Mouse (Mus musculus) heart, embryonic 11.5 days (tissue): ENCODE measurements around the gene Ldb1. TPM values are rescaled to one million over a fixed set of nuclear protein-coding genes. Genes with fewer than 3 reads are reported as not detected.

Source experiments
- ATAC-seq: fragments of 200-750 bp; cut with Nextera tagmentation; replicated peaks from 2 replicates; pipeline ENCODE4 v1.8.0; 2017; ENCODE audit warnings: moderate library complexity; ENCODE audit not compliant: insufficient number of reproducible peaks, low FRiP score, low TSS enrichment
- H3K27ac ChIP-seq: fragments of 300-500 bp; sonication (generic); 2 replicates; pipeline ENCODE4 v1.5.1; 2014; ENCODE audit warnings: mild to moderate bottlenecking, low read depth, low read length
- H3K27me3 ChIP-seq: fragments of 300-500 bp; sonication (generic); 2 replicates; pipeline ENCODE4 v1.6.1; 2014; ENCODE audit warnings: mild to moderate bottlenecking, low read length, mixed read lengths; ENCODE audit not compliant: control insufficient read depth, insufficient read depth
- H3K36me3 ChIP-seq: fragments of 300-500 bp; sonication (generic); 2 replicates; pipeline ENCODE4 v1.6.1; 2014; ENCODE audit warnings: mild to moderate bottlenecking, low read length, moderate library complexity, mixed read lengths; ENCODE audit not compliant: control insufficient read depth, insufficient read depth
- H3K4me1 ChIP-seq: fragments of 300-500 bp; sonication (generic); 2 replicates; pipeline ENCODE4 v1.6.1; 2014; ENCODE audit warnings: low read length; ENCODE audit not compliant: control insufficient read depth, insufficient read depth
- H3K4me2 ChIP-seq: fragments of 300-500 bp; sonication (generic); 2 replicates; pipeline ENCODE4 v1.6.1; 2014; ENCODE audit warnings: mild to moderate bottlenecking, moderate library complexity
- H3K4me3 ChIP-seq: fragments of 300-500 bp; sonication (generic); 2 replicates; pipeline ENCODE4 v1.5.1; 2014; ENCODE audit warnings: low read depth, low read length
- H3K9ac ChIP-seq: fragments of 300-500 bp; sonication (generic); 2 replicates; pipeline ENCODE4 v1.6.1; 2014; ENCODE audit warnings: mild to moderate bottlenecking, low read depth, low read length, moderate library complexity
- H3K9me3 ChIP-seq: fragments of 300-500 bp; sonication (generic); replicated peaks from 2 replicates; pipeline ENCODE4 v1.6.1; 2016; ENCODE audit warnings: low read length; ENCODE audit not compliant: control insufficient read depth
- WGBS: fragments of 180-500 bp; shearing (Covaris S2); extraction: QIAGEN DNeasy Blood & Tissue Kit; methylation state at CpG from one replicate; pipeline ENCODE4 v1.1.7; 2014; ENCODE audit not compliant: insufficient replicate concordance; 5-methylcytosine and 5-hydroxymethylcytosine counted together
- polyA plus RNA-seq: library from polyadenylated mRNA; unstranded; fragments of >200 nt; fragmentation: Nextera tagmentation; extraction: Ambion mirVana; gene quantifications from 2 replicates; pipeline ENCODE4 v1.2.1, GENCODE M21; 2014

Gene Ldb1
- polyA plus RNA-seq, 1 experiment from 2014 or later, result 59.7 TPM

DNA sequence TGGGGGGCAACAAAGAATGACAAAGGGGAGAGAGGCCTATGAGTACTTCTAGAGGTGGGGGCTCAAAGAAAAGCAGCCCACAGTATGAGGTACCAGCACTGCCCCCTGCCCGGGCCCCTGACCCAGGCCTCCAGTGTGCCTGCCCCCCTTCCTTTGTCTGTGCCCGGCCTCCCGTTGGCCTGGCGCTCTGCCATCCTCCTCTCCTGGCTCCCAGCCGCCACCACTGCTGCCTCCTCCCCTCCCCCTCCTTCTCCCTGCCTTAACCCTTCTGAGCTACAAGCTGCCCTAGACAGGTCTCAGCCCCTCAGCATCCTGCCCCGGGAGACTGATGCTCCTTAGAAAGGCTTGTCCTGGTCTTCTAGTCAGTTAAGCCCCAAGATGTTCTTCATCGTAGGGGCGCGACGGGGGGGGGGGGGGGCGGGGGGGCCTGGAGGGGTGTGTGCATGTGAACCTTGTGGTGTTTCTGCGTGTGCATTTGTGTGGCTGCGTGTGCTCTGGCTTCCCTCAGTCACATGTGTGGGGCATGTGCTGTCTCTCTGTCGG, 3.0 kb downstream of the Ldb1 start:
- H3K36me3 ChIP-seq, result no peaks in the 10 kb centered on the region

DNA sequence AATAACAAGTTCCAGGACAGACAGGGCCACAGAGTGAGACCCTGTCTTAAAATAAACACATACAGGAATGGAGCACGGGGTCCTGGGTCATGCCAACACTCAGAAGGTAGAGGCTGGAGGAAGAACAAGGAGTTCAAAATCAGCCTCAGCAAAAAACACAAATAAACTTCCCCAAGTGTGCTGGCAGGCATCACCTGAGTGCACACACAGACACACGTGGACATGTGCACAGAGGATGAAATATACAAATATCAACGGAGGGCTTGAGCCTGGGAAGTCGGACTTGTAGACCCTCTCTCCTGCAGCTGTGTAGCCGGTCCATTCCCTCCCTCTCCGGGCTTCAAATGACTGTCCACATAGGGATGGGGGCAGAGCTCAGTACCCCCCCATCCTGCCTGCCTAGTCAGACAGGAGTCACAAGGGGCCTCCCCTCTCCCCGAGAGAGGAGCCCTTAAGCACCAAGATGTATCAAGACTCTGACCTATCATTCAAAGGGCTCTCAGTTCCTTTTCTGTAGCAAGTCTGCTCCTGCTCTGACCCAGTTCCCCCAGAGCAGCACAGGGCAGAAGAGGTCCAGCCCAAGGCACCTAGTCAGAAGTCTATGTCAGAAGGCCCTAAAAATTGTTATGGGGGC, 3.6 kb downstream of the Ldb1 start:
- Histone ChIP-seq H3K9ac (peak overlapping the region; percentile 77), H3K27ac (peak overlapping the region; percentile 96), H3K36me3 (no peaks in the 10 kb centered on the region), H3K27me3 (no peaks in the 10 kb centered on the region), H3K4me3 (peak overlapping the region; percentile 96), H3K4me2 (peak overlapping the region; percentile 84), H3K4me1 (peaks cover 73% of the 10 kb centered on the region), H3K9me3 (no peaks in the 10 kb centered on the region)
- WGBS, result 28% methylated on average over 7 of the region's 7 CpGs
- no peak for ATAC-seq

More for the DNA sequence above, 3.0 kb downstream of the Ldb1 start:
- H3K27me3 ChIP-seq, result no peaks in the 10 kb centered on the region
- peak overlapping the region; percentile 96 for H3K4me3 ChIP-seq
- peaks cover 77% of the 10 kb centered on the region for H3K4me1 ChIP-seq
- peak overlapping the region; percentile 84 for H3K4me2 ChIP-seq
- H3K27ac ChIP-seq, result peak overlapping the region; percentile 96
- WGBS, result 0% methylated on average over 10 of the region's 14 CpGs
- H3K9ac ChIP-seq, result peak overlapping the region; percentile 77
- peak; percentile 18; the same call in 1 of the 2 replicates for ATAC-seq
- H3K9me3 ChIP-seq, result no peaks in the 10 kb centered on the region

DNA sequence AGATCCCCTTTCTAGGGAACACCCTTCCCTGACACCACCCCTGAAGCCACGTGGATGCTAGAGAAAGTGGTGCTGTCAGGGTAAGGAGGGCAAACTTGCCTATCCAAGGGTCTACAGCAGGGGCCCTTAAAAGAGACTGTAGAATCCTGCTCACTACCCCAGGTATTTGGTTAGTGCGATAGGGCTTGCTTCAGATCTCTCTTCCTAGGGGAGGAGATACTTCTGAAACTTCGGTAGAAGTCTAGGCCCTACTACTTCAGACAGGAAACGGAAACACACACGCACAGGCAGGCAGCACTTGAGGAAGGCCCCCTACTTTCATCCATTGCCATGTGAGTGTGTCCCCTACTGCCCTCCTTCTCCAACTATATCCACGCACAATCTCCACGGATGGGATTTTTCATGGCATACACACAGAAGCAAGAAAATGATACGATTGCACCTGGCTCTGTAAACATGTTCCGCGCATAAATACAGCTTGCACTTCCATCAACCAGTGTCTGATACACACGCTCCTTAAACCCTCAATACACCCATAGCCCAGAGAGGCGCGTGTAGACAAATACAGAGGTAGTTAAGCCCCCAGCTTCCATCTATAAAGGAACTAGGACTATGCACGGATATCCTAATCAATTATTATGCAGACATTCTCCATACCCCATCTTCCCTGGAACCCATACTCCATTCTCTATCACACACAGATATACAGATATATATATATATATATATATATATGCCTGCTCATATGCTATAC, 4.7 kb downstream of the Ldb1 start:
- Histone ChIP-seq H3K4me1 (peaks cover 64% of the 10 kb centered on the region), H3K4me2 (peak overlapping the region; percentile 84), H3K9ac (peak overlapping the region; percentile 89), H3K27ac (peak overlapping the region; percentile 96), H3K9me3 (no peaks in the 10 kb centered on the region), H3K4me3 (peak overlapping the region; percentile 79), H3K36me3 (peaks cover 9% of the 10 kb centered on the region), H3K27me3 (no peaks in the 10 kb centered on the region)
- no peak for ATAC-seq
- 44% methylated on average over 14 of the region's 14 CpGs for WGBS

DNA sequence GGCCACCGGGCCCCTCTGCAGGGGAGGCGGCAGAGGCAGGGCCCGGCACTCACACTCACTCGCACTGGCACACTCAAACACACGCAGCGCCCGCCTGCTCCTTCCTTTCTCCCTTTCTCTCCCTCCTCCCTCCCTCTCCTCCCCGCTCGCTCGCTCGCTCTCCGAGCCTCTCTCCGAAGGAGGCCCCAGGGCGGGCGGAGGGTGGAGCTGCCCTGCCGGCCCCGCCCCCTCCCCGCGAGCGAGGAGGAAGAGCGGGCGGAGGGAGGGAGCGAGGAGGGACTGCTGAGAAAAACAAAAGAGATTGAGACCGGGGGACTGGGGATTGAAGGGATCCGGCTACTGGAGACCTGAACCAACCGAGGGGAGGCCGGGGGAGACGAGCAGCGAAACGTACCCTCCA, 5.5 kb downstream of the Ldb1 start:
- peak overlapping the region; percentile 84 for H3K4me2 ChIP-seq
- H3K27ac ChIP-seq, result peak overlapping the region; percentile 96
- H3K36me3 ChIP-seq, result peaks cover 17% of the 10 kb centered on the region
- H3K9me3 ChIP-seq, result no peaks in the 10 kb centered on the region
- peak overlapping the region; percentile 79 for H3K4me3 ChIP-seq
- peaks cover 64% of the 10 kb centered on the region for H3K4me1 ChIP-seq
- WGBS, result 2% methylated on average over 18 of the region's 30 CpGs
- peak overlapping the region; percentile 89 for H3K9ac ChIP-seq
- ATAC-seq, result peak; percentile 71
- no peaks in the 10 kb centered on the region for H3K27me3 ChIP-seq

DNA sequence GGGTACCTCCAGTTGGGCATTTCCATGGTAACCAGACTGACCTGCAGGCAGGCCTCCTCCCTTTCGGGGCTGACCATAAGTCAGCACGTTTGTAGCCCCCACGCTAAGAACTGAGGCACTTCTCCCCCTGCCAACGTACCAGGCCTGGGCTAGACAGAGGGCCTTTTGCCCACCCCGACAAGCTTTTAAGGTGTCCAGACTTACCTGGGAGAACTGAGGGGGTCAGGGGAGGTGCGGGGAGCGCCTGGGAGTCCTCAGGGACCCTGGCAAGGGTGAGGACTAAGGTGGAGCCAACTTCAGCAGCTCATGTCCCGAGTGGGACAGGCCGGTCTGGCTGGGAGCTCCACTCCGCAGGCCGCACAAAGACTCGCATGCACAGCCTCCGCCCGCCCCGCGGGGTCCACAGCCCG, 6.2 kb downstream of the Ldb1 start:
- Histone ChIP-seq H3K4me3 (peak overlapping the region; percentile 79), H3K9ac (peak overlapping the region; percentile 89), H3K4me1 (peaks cover 61% of the 10 kb centered on the region), H3K9me3 (no peaks in the 10 kb centered on the region), H3K27me3 (no peaks in the 10 kb centered on the region), H3K36me3 (peaks cover 23% of the 10 kb centered on the region), H3K4me2 (peak overlapping the region; percentile 84), H3K27ac (peak overlapping the region; percentile 96)
- ATAC-seq, result no peak
- WGBS, result 3% methylated on average over 12 of the region's 17 CpGs

DNA sequence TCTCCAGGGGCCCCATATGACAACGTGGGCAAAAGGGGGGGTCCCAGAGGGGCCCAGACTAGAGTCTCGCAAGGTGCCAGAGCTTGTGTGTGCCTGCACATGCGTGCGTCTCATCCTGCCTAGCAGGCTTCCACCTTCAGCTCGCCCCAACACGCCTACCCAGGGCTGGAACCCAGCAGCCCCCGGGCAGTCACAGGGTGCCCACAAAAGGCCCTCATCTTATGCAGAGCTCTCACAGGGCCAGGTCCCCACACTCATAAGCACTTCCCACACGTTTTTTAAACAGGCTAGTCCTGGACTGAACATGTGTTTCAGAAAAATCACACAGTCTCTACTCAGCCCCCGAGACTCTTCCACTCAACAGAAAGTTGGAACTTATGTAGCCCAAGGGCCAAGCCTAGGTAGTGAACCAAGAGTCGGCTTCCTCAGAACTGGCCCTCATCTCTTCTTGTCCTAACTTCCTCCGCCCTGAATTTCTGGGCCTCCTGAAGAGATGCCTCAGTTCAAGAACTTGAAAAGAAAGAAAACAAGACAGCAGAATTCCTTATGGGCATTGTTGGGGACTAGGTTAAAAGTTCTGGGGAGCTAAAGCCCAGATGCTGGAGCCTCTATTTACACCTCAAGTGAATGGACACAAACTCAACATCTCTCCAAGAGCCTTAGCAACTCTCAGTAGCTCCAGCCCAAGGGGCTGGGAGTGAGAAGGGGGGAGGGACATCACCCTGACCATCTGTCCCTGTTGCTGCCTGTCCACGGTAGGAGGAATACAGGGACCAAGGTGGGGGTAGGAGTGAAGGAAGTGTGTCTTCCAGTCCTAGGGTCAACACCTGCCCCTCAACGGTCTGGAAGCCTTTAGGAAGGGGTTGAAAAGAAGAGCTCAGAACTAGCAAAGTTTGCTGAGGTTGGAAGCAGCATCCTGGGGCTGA, 6.8 kb downstream of the Ldb1 start:
- Histone ChIP-seq H3K9me3 (no peaks in the 10 kb centered on the region), H3K36me3 (peaks cover 30% of the 10 kb centered on the region), H3K4me2 (peak overlapping the region; percentile 84), H3K4me3 (peak overlapping the region; percentile 79), H3K27me3 (no peaks in the 10 kb centered on the region), H3K4me1 (peaks cover 54% of the 10 kb centered on the region), H3K9ac (peak overlapping the region; percentile 89), H3K27ac (peak overlapping the region; percentile 96)
- 24% methylated on average over 13 of the region's 13 CpGs for WGBS
- no peak for ATAC-seq

DNA sequence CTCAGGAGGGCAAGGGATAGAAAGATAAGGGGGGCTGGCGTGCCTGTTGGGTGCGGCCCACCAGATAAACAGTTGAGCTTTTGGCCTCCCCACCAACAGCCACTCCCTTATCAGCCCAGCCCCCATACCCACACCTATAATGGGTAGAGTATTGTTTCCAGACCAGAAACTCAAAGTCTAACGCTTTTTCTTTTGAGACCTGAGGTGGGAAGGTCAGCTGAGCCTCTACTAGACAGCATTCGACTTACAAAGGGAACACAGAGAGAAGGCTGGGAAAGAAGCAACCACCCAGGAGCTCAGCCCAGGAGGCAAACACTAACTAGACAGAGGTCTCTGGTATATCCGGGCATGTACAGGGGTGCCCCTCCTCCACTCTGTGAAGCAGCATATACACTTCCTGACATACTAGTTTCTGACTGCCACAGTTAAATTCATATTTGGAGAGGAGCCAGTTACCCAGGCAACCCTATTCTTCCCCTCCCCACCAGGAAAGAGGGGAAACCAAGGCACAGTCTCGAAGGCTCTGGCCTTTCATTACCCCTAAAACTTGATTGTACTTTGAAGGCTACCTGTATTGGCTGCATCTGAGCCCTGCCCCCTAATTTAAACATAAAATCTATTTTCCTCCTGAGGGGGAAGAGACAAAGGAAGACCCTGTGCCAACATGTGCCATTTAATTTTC, 7.6 kb downstream of the Ldb1 start:
- Histone ChIP-seq H3K4me1 (peaks cover 46% of the 10 kb centered on the region), H3K27ac (peak overlapping the region; percentile 96), H3K4me2 (peak overlapping the region; percentile 84), H3K36me3 (peaks cover 37% of the 10 kb centered on the region), H3K4me3 (peak overlapping the region; percentile 79), H3K27me3 (no peaks in the 10 kb centered on the region), H3K9ac (peak overlapping the region; percentile 89), H3K9me3 (no peaks in the 10 kb centered on the region)
- ATAC-seq, result peak; percentile 33; the same call in 1 of the 2 replicates
- WGBS, result 14% methylated on average over 6 of the region's 6 CpGs
